Mouse (Mus musculus) brain, embryonic 14.5 days (tissue): ENCODE data around the gene Zc3h18.

Experiments used
- CTCF ChIP-seq: fragments of 200-500 bp; IDR thresholded peaks from 2 replicates; pipeline ENCODE4 v1.5.1; 2012; ENCODE audit warnings: inconsistent platforms, mild to moderate bottlenecking, moderate library complexity, borderline replicate concordance; ENCODE audit not compliant: insufficient read depth, insufficient read length; ENCODE audit errors: extremely low read depth
- POLR2A ChIP-seq: fragments of 200-500 bp; IDR thresholded peaks from 2 replicates; pipeline ENCODE4 v1.6.1; 2012; ENCODE audit warnings: mild to moderate bottlenecking, inconsistent platforms, borderline replicate concordance; ENCODE audit not compliant: poor library complexity, insufficient read depth, insufficient read length, severe bottlenecking; ENCODE audit errors: extremely low read depth

DNA sequence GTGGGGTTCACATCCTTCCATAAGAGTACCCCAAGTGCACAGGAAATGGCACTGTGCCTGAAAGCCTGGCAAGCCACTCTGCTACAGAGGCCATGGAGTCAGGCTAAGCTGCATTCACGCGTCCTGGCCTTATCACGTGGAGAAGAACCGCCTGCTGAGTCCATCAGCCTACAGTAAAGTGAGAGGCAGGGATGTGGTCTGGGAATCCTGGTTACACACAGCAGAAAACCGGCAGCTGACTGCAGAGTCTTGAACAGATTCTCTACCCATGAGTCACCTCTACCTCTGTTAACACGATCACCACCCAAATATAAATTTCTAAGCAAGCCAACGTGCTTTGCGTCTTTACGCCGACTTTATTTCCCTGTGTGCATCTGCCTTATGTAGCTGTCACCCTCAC lies 7.9 kb upstream of the Zc3h18 start:
- no peak for TF ChIP-seq POLR2A
- no peak for TF ChIP-seq CTCF
